Mouse (Mus musculus) spleen, adult 18-20 months (tissue): ENCODE results near the gene Ippk.

Source experiments
- DNase-seq, 2 experiments: peaks; one replicate each; pipeline ENCODE4 v3.0.0; 2022; ENCODE audit warnings: mixed read lengths in 2 of 2

The Ippk gene

DNA sequence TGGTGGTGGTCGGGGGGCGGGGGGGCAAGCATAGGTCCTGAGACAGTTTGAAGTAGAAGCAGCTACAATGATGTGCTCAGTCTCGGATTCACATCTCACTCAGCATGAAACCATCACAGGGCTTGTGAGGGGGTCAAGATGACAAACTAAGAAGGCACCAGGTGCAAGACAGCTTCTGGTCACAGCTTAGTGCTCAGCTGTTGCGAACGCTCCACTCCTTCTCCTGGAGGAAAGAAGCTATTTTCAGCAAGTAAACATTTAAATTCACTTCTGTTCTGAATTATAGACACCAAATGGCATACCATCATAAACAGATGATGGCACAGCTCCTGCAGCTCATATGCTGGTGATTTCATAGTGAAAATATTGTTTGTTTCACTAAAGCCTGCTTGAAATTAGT is 64.3 kb downstream of the Ippk start:
- no peak for DNase-seq

DNA sequence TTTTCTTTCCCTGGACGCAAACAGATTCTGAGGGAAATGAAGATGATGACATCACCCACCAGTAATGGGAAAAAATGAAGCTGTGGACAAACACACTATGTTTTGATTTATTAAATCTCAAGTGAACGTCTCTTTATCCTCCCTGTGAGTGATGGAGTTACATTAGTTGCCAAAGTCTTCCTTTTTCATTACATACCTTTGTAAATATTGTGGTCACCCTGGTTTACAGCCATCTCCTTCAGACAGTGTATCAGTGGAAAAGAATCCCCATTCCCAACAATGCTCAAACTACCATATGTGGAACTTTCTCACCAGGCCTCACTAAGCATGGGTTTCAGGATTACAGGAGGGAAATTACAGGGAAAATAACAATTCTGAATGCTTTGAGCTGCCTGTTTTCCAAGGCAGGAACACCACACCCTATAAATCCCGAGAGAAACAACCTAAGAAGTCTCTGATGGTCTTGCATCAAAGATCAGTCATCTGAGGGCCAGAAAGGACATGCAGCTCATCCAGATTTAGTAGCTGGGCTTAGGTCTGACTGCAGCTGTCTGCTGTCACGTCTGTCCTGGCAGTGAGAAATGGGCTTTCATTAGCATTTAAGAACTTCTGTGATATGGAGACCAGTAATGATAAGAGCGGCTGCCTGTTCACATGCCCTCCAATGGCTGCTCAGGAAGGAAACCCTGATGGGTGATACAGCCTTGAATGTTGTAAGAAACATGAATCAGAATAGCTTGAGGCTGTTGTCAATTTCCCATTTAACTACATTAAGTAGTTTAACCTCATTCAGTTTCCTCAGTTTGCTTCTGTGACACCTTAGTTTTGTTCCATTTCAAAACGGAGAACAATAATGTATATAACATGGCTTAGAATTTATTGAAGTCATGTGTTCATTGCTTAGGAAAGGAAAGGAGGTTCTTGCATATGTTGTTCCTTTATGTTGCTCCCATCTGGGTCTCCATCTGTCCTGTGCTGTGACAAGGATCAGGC is 71.6 kb downstream of the Ippk start, which contains the start of gene Tes3-ps:
Gene Tes3-ps (plus strand): TSS at position 943 of the 993 bp plus-strand sequence.
- DNase-seq = no peak

DNA sequence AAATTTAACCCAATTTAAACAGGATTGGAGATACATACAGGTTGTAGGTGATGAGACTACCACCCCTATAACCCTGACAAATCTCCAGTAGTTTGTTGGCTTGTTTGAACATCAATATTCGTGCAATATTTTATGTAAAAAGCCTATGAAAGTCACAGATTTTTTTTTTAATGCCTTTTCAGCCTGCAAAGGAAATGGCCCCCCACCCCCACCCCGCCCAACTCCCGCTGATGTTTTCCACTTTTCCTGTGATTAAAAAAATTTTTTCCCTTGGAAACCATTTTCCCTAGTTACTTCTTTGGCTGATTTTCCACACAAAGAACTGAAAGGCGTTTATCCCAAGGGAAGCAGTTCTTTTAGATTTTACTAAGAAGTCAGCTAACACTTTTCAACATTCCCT is 83.5 kb downstream of the Ippk start, which contains the start of gene Ecm2:
Gene Ecm2 (plus strand): TSS at position 301 of the 400 bp plus-strand sequence.
- DNase-seq = no peak

DNA sequence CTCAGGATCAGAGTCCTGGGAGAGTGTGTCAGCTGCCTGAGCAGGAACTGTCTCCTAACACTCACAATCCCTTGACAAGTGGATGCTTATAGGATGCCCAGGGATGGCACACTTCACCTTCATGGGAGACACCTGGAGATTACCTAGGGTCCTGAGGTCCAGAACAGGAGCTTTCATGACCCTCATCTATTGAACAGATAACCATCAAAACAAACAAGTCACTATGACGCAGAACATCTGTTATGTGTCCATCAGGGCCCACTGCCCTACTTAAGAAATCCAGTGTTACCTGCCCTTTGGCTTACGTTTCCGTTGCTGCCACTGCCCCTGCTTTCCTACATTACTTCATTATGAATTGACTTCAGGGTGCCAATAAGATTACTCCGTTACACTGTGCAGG is 84.7 kb downstream of the Ippk start:
- no peak for DNase-seq

DNA sequence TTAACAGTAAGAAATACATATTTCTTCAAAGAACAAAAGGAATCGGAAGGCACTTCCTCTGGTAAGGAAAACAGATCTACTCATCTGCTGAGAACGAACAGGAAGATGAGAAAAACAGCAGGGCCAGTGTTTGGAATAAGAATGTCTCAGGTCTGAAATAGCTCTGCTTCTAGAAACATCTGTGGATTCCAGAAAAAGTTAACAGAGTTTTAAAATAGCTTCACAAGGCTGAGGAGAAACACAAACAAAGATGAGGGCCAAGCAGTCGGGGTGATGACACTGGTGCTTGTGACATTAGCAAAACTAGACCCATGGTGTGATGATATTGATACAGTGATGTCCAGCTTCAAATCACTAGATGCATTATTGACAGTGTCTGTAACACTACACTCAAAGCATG is 86.1 kb downstream of the Ippk start:
- DNase-seq = no peak
